Mouse (Mus musculus) midbrain, embryonic 16.5 days (tissue): Measurements from ENCODE around the gene Ddah1. TPM values are rescaled to one million over a fixed set of nuclear protein-coding genes. Genes with fewer than 3 reads are reported as not detected.
"Not testable (repeated sequence)": the region's sequence is repeated elsewhere in the genome, so short reads cannot be mapped to it uniquely, and the experiment has no call there.

Source experiments
- ATAC-seq: fragments of 200-750 bp; cut with Nextera tagmentation; 2 replicates; pipeline ENCODE4 v1.8.0; 2017; ENCODE audit warnings: moderate TSS enrichment
- H3K27ac ChIP-seq: fragments of 300-500 bp; sonication (generic); 2 replicates; pipeline ENCODE4 v1.5.1; 2014; ENCODE audit warnings: mild to moderate bottlenecking, low read length, mixed read lengths
- H3K27me3 ChIP-seq: fragments of 300-500 bp; sonication (generic); 2 replicates; pipeline ENCODE4 v1.6.1; 2014; ENCODE audit warnings: low read depth, low read length, mixed read lengths; ENCODE audit not compliant: control insufficient read depth, insufficient read depth
- H3K36me3 ChIP-seq: fragments of 300-500 bp; sonication (generic); 2 replicates; pipeline ENCODE4 v1.6.1; 2014; ENCODE audit warnings: mild to moderate bottlenecking, low read length, moderate library complexity, mixed read lengths; ENCODE audit not compliant: control insufficient read depth, insufficient read depth
- H3K4me1 ChIP-seq: fragments of 300-500 bp; sonication (generic); 2 replicates; pipeline ENCODE4 v1.6.1; 2014; ENCODE audit warnings: mild to moderate bottlenecking, low read length, mixed read lengths; ENCODE audit not compliant: control insufficient read depth, insufficient read depth
- H3K4me2 ChIP-seq: fragments of 300-500 bp; sonication (generic); 2 replicates; pipeline ENCODE4 v1.6.1; 2014; ENCODE audit warnings: mild to moderate bottlenecking, low read length, mixed read lengths
- H3K4me3 ChIP-seq: fragments of 300-500 bp; sonication (generic); 2 replicates; pipeline ENCODE4 v1.5.1; 2014; ENCODE audit warnings: low read depth, mild to moderate bottlenecking, low read length, moderate library complexity, mixed read lengths
- H3K9ac ChIP-seq: fragments of 300-500 bp; sonication (generic); 2 replicates; pipeline ENCODE4 v1.6.1; 2014; ENCODE audit warnings: low read depth, low read length, mixed read lengths
- H3K9me3 ChIP-seq: fragments of 300-500 bp; sonication (generic); replicated peaks from 2 replicates; pipeline ENCODE4 v1.6.1; 2014; ENCODE audit warnings: mild to moderate bottlenecking, low read length, mixed read lengths; ENCODE audit not compliant: control insufficient read depth, poor library complexity, severe bottlenecking
- WGBS: fragments of 180-500 bp; shearing (Covaris S2); extraction: QIAGEN DNeasy Blood & Tissue Kit; methylation state at CpG from one replicate; pipeline ENCODE4 v1.1.7; 2014; 5-methylcytosine and 5-hydroxymethylcytosine counted together
- polyA plus RNA-seq: library from polyadenylated mRNA; unstranded; fragments of >200 nt; fragmentation: Nextera tagmentation; extraction: Ambion mirVana; gene quantifications from 2 replicates; pipeline ENCODE4 v1.2.1, GENCODE M21; 2015

Ddah1 gene
- polyA plus RNA-seq, 1 experiment from 2014 or later = 166 TPM

DNA sequence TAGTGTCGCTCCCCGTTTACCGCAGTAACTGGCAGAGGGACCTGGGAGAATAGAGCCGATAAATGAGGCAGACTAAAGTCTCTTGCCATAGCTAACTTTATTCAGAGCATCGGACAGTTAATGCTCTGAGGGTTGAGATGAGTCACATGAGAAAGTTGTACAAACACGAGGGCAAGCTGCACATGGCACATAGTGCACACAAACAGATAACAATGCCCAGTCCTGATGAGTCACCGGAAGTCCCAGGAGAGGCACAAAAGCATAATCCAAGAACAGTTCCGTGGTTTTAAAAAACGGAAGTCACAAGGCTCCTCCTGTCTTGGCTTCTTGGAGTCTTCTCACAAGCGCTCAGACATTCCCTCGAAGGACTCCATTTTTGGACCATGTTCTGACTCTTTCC, 117.6 kb downstream of the Ddah1 start:
- Histone ChIP-seq H3K27ac (no peak overlapping the region), H3K4me3 (no peak overlapping the region), H3K27me3 (no peaks in the 10 kb centered on the region), H3K4me2 (no peak overlapping the region), H3K4me1 (no peaks in the 10 kb centered on the region), H3K36me3 (no peaks in the 10 kb centered on the region), H3K9me3 (no peaks in the 10 kb centered on the region), H3K9ac (no peak overlapping the region)
- 87% methylated on average over 11 of the region's 11 CpGs for WGBS
- ATAC-seq = no peak

- ATAC-seq, H3K27me3 ChIP-seq, H3K27ac ChIP-seq, H3K4me2 ChIP-seq, H3K9me3 ChIP-seq, H3K36me3 ChIP-seq, H3K9ac ChIP-seq, H3K4me1 ChIP-seq, H3K4me3 ChIP-seq: not testable (repeated sequence)
- WGBS = 53% methylated on average over 13 of the region's 14 CpGs
These were observed 120.4 kb downstream of the Ddah1 start for GRCm38 (mm10) chr3:145878867-145879266.

- Histone ChIP-seq H3K36me3 (no peaks in the 10 kb centered on the region), H3K9ac (no peak overlapping the region), H3K4me2 (no peak overlapping the region), H3K27ac (no peak overlapping the region), H3K4me1 (peaks cover 8% of the 10 kb centered on the region; the same call in 1 of the 2 replicates), H3K4me3 (no peak overlapping the region), H3K9me3 (no peaks in the 10 kb centered on the region), H3K27me3 (no peaks in the 10 kb centered on the region)
- WGBS = 88% methylated on average over 1 of the region's 1 CpGs
- ATAC-seq = no peak
These were observed 121.9 kb downstream of the Ddah1 start for GRCm38 (mm10) chr3:145880335-145880734.

- no peak overlapping the region for H3K9ac ChIP-seq
- WGBS = 58% methylated on average over 15 of the region's 15 CpGs
- no peak overlapping the region for H3K4me2 ChIP-seq
- H3K9me3 ChIP-seq = no peaks in the 10 kb centered on the region
- ATAC-seq = no peak; the same call in 1 of the 2 replicates
- H3K27ac ChIP-seq = no peak overlapping the region
- no peak overlapping the region for H3K4me3 ChIP-seq
- no peaks in the 10 kb centered on the region for H3K27me3 ChIP-seq
- H3K36me3 ChIP-seq = no peaks in the 10 kb centered on the region
- peaks cover 9% of the 10 kb centered on the region; the same call in 1 of the 2 replicates for H3K4me1 ChIP-seq
These were observed 123.8 kb downstream of the Ddah1 start for GRCm38 (mm10) chr3:145882076-145882874.

DNA sequence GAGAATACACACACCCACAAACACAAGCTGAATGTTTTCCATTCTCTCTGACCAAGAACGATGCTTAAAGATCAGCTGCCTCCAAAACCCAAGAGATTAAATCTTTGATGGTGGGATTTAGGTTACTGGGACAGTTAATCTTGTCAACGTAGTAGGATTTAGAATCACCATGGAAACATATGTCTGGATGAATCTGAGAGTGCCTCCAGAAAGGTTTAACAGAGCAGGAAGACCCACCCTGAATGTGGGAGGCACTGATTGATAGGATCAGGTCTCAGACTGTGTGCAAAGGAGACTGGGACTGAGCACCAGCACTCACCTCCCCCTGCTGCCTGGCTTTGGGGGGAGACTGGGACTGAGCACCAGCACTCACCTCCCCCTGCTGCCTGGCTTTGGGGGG, 124.8 kb downstream of the Ddah1 start:
- H3K4me1 ChIP-seq = peaks cover 9% of the 10 kb centered on the region; the same call in 1 of the 2 replicates
- H3K4me2 ChIP-seq = no peak overlapping the region
- no peaks in the 10 kb centered on the region for H3K36me3 ChIP-seq
- H3K27ac ChIP-seq = no peak overlapping the region
- no peaks in the 10 kb centered on the region for H3K9me3 ChIP-seq
- H3K27me3 ChIP-seq = no peaks in the 10 kb centered on the region
- H3K4me3 ChIP-seq = no peak overlapping the region
- H3K9ac ChIP-seq = no peak overlapping the region
- peak; percentile 73 for ATAC-seq
- WGBS = 15% methylated on average over 2 of the region's 2 CpGs

- no peak overlapping the region for H3K9ac ChIP-seq
- no peaks in the 10 kb centered on the region for H3K27me3 ChIP-seq
- peaks cover 9% of the 10 kb centered on the region; the same call in 1 of the 2 replicates for H3K4me1 ChIP-seq
- H3K4me2 ChIP-seq = no peak overlapping the region
- peak overlapping the region; percentile 3; the same call in 1 of the 2 replicates for H3K27ac ChIP-seq
- WGBS = 50% methylated on average over 4 of the region's 4 CpGs
- H3K36me3 ChIP-seq = no peaks in the 10 kb centered on the region
- ATAC-seq = no peak
- H3K9me3 ChIP-seq = no peaks in the 10 kb centered on the region
- no peak overlapping the region for H3K4me3 ChIP-seq
These were observed 126.9 kb downstream of the Ddah1 start for GRCm38 (mm10) chr3:145885376-145885775.

DNA sequence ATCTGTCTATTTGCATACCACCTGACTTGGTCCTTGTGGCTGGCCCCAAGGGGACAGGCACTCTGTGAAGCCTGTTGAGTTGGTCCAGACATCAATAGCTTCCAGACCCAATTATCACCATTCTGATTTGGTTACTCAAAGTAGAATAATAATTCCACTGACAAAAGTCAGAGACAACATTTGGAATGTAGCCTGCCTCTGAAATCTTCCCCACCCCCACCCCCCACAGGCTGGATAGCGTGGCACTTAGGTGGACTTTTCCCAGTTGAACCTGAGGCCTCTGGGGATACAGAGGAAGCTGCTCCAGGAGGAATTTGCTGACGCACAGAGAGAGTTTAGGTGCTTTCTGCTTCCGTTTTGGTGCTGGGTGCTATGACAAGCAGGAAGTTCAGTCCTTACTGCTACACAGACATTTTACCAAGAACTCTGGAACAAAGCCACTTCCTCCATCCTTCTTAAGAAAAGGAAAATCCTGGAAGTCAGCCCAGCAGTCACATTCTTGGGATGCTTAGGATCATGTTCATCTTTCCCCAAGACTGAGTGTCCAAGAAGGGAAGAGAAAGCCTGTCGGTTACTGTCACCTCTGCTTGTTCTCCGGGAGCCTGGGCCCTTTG, 127.5 kb downstream of the Ddah1 start:
- H3K9me3 ChIP-seq = no peaks in the 10 kb centered on the region
- H3K4me1 ChIP-seq = peaks cover 10% of the 10 kb centered on the region; the same call in 1 of the 2 replicates
- H3K4me3 ChIP-seq = no peak overlapping the region
- H3K27me3 ChIP-seq = no peaks in the 10 kb centered on the region
- peak overlapping the region; percentile 3; the same call in 1 of the 2 replicates for H3K27ac ChIP-seq
- no peak overlapping the region for H3K4me2 ChIP-seq
- H3K9ac ChIP-seq = no peak overlapping the region
- WGBS = 61% methylated on average over 5 of the region's 5 CpGs
- no peak for ATAC-seq
- no peaks in the 10 kb centered on the region for H3K36me3 ChIP-seq

DNA sequence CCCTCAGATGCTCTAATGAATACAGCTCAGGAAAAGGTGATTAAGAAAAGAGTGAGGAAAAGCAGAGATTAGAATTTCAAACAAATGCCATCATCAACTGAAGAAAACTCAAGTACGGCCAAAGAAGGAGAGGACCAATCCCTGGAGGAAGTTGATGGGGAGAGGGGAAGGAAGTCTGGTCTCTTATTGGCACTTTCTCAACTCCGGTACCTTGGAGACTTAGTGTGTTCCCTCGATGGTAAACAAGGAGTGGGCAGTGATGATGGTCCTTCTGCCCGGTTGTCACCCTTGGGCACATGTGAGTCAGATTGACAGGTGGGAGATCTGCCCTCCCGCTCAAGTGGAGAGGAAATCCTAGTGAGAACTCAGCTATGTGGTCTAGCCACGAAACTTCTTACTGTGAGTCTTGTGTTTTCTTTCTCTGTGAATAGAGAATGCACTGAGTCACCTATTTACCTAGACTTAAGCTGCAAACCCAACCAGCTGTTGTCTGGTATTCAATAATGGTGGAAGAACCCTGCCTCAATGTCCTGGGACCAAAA, 129.0 kb downstream of the Ddah1 start:
- H3K27me3 ChIP-seq = no peaks in the 10 kb centered on the region
- no peak for ATAC-seq
- H3K9me3 ChIP-seq = no peaks in the 10 kb centered on the region
- 88% methylated on average over 6 of the region's 6 CpGs for WGBS
- H3K4me1 ChIP-seq = peaks cover 8% of the 10 kb centered on the region; the same call in 1 of the 2 replicates
- no peak overlapping the region for H3K9ac ChIP-seq
- H3K4me2 ChIP-seq = no peak overlapping the region
- H3K36me3 ChIP-seq = no peaks in the 10 kb centered on the region
- no peak overlapping the region for H3K27ac ChIP-seq
- H3K4me3 ChIP-seq = no peak overlapping the region
